Mouse (Mus musculus): ENCODE results near the gene Vwf. TPM values are rescaled to one million over a fixed set of nuclear protein-coding genes. Genes with fewer than 3 reads are reported as not detected.

The Vwf gene
- total and polyA plus RNA-seq, 2 experiments from 2014 or later: 17.2 to 29.5 TPM

DNA sequence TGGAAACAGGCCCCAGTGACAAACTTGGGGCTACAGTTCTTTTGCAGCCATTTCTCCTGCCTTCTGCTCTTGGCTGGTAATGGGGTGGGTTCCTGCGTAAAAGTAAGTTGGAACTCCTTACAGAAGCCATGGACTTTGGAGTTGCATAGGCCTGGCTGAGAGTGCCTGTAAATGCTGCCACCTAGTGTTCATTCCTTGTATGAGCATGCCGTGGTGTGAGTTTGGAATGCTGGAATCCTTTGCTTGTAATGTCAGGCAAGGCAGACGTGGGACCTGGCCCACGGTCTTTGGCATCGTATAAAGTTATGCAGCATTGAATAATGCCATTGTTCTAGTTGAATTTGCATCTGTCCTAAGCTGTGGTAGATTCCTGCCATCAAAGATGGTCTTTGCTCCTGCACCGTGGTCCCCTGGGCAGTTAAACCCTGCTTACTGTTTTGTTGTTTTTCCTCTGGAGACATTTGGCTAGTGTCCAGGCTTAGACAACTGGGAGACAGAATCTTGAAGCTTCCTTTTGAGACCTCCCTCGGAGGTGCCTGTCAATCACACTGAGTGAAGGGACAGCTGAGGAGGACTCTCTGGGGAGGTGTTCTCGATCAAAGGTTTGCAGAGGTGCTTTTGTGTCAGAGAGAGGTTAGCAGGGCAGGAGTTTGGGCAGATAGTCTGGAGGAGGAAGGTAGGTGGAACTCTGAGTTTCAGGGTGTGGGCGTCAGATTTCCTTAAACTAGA lies 58.1 kb downstream of the Vwf start:
- peak; percentile 33 for ATAC-seq

DNA sequence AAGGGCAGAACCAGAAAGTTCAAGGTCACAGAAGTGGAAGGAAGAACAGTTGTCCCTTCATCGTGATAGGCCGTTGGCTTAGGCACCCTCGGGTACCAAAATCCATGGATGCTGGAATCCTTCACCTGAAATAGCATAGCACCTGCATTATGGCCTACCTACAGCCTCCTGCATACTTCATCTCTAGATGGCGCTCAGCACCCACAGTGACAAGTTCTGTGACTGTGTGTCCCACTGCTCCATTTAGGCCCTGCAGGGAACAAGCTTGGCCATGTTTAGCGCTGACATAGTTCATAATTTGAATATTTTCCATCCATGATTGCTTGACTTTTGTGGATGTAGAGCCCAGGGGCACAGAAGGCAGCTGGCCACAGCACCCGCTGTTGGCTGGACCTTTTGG lies 62.5 kb downstream of the Vwf start:
- no peak for DNase-seq (ENCODE audit: low spot score)
- Histone ChIP-seq H3K27ac (no peak overlapping the region), H3K4me3 (ENCODE audit: low read length) (no peak overlapping the region), H3K4me2 (ENCODE audit: low read depth, low read length) (no peak overlapping the region), H3K36me3 (ENCODE audit: insufficient read depth, low read length) (no peaks in the 10 kb centered on the region), H3K9ac (replicated peaks; ENCODE audit: low read length) (no peak overlapping the region), H3K4me1 (ENCODE audit: insufficient read depth, low read length) (no peaks in the 10 kb centered on the region), H3K27me3 (ENCODE audit: insufficient read depth, low read length) (no peaks in the 10 kb centered on the region), H3K9me3 (ENCODE audit: low read length) (no peaks in the 10 kb centered on the region)
- 71% methylated on average over 6 of the region's 6 CpGs for WGBS
- ATAC-seq: no peak
- 0 out of 2 replicates have a peak, but pooled peaks have one; percentile 9 for TF ChIP-seq CTCF (IDR thresholded peaks at IDR 0.05; ENCODE audit: low read depth)

More for the DNA sequence above, 58.1 kb downstream of the Vwf start:
- WGBS: 19% methylated on average over 9 of the region's 9 CpGs
- TF ChIP-seq CTCF (IDR thresholded peaks at IDR 0.05; ENCODE audit: low read depth): peak; percentile 98
- no peaks in the 10 kb centered on the region for H3K9me3 ChIP-seq (ENCODE audit: low read length)
- H3K27ac ChIP-seq: no peak overlapping the region
- no peak overlapping the region for H3K9ac ChIP-seq (replicated peaks; ENCODE audit: low read length)
- no peaks in the 10 kb centered on the region for H3K36me3 ChIP-seq (ENCODE audit: insufficient read depth, low read length)
- peak; percentile 89 for DNase-seq (ENCODE audit: low spot score)
- no peaks in the 10 kb centered on the region for H3K27me3 ChIP-seq (ENCODE audit: insufficient read depth, low read length)
- H3K4me1 ChIP-seq (ENCODE audit: insufficient read depth, low read length): no peaks in the 10 kb centered on the region
- H3K4me3 ChIP-seq (ENCODE audit: low read length): no peak overlapping the region
- H3K4me2 ChIP-seq (ENCODE audit: low read depth, low read length): no peak overlapping the region

DNA sequence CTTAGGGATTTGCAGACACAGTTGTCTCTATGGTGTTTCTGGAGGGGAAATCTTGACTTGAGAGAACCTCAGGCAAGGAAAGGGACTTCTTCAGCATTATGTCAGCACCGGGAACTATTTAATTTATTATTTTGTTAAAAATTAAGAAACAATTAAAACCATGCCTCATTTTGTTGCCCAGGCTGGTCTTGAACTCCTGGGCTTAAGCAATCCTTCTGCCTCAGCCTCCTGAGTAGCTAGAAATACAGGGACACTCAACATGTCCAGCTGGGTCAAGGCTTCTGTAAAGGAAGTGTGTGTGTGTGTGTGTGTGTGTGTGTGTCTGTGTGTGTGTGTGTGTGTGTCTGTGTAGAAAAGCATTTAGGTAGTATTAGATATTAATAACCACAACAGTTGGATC lies 71.3 kb downstream of the Vwf start:
- DNase-seq (ENCODE audit: low spot score): no peak
- Histone ChIP-seq H3K36me3 (ENCODE audit: insufficient read depth, low read length) (no peaks in the 10 kb centered on the region), H3K4me2 (ENCODE audit: low read depth, low read length) (no peak overlapping the region), H3K27ac (no peak overlapping the region), H3K9me3 (ENCODE audit: low read length) (no peaks in the 10 kb centered on the region), H3K4me3 (ENCODE audit: low read length) (no peak overlapping the region), H3K4me1 (ENCODE audit: insufficient read depth, low read length) (no peaks in the 10 kb centered on the region), H3K27me3 (ENCODE audit: insufficient read depth, low read length) (no peaks in the 10 kb centered on the region), H3K9ac (replicated peaks; ENCODE audit: low read length) (no peak overlapping the region)
- WGBS: 94% methylated on average over 1 of the region's 1 CpGs
- no peak for ATAC-seq
- TF ChIP-seq CTCF (IDR thresholded peaks at IDR 0.05; ENCODE audit: low read depth): no peak

DNA sequence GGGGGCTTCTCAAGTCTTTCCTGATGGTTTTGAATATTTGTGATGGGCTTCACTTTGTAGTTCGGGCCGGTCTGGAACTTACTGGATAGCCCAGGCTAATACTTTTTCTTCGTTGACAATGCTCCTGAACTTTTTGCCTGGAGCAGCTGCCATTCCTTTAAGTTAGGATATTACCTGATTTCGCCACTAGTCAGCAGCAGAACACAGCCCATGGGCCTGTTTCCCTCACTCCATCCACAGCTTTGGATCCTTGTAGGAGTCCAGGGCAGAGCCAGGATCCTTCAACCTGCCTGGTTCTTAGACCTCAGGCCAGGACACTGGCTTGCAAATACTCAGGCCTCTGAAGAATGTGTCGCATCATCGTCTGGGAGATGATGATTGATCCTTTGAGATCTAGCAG lies 74.2 kb downstream of the Vwf start:
- DNase-seq (ENCODE audit: low spot score) (peak; percentile 80), ATAC-seq (peak; percentile 79)
- WGBS: 47% methylated on average over 6 of the region's 6 CpGs
- Histone ChIP-seq H3K9me3 (ENCODE audit: low read length) (no peaks in the 10 kb centered on the region), H3K27ac (no peak overlapping the region), H3K36me3 (ENCODE audit: insufficient read depth, low read length) (no peaks in the 10 kb centered on the region), H3K27me3 (ENCODE audit: insufficient read depth, low read length) (no peaks in the 10 kb centered on the region), H3K4me3 (ENCODE audit: low read length) (no peak overlapping the region), H3K4me1 (ENCODE audit: insufficient read depth, low read length) (no peaks in the 10 kb centered on the region), H3K9ac (replicated peaks; ENCODE audit: low read length) (no peak overlapping the region), H3K4me2 (ENCODE audit: low read depth, low read length) (no peak overlapping the region)
- TF ChIP-seq CTCF (IDR thresholded peaks at IDR 0.05; ENCODE audit: low read depth): peak; percentile 94

DNA sequence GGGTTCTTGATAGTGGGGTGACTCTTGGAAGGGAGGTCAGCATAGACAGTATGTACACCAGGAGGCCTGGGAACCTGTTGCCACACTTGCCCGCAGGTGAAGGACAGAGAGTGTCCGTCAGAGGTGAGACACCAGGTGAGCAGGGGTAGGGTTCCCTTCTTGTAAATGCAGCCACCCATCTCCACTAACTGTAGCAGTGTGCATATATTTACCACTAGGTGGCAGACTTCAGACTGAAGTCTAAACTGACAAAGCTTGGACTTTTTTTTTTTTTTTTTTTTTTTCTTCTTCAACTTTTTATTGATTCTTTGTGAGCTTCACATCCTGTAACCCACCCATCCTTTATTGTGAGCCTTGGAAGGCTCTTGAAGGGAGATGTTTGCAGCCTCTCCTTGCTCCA lies 75.9 kb downstream of the Vwf start:
- WGBS: 79% methylated on average over 2 of the region's 2 CpGs
- no peaks in the 10 kb centered on the region for H3K27me3 ChIP-seq (ENCODE audit: insufficient read depth, low read length)
- no peaks in the 10 kb centered on the region for H3K9me3 ChIP-seq (ENCODE audit: low read length)
- H3K4me2 ChIP-seq (ENCODE audit: low read depth, low read length): no peak overlapping the region
- H3K9ac ChIP-seq (replicated peaks; ENCODE audit: low read length): no peak overlapping the region
- peak; percentile 78 for DNase-seq (ENCODE audit: low spot score)
- H3K4me1 ChIP-seq (ENCODE audit: insufficient read depth, low read length): no peaks in the 10 kb centered on the region
- no peak for ATAC-seq
- H3K36me3 ChIP-seq (ENCODE audit: insufficient read depth, low read length): no peaks in the 10 kb centered on the region
- H3K4me3 ChIP-seq (ENCODE audit: low read length): no peak overlapping the region
- no peak overlapping the region for H3K27ac ChIP-seq
- TF ChIP-seq CTCF (IDR thresholded peaks at IDR 0.05; ENCODE audit: low read depth): peak; percentile 73

DNA sequence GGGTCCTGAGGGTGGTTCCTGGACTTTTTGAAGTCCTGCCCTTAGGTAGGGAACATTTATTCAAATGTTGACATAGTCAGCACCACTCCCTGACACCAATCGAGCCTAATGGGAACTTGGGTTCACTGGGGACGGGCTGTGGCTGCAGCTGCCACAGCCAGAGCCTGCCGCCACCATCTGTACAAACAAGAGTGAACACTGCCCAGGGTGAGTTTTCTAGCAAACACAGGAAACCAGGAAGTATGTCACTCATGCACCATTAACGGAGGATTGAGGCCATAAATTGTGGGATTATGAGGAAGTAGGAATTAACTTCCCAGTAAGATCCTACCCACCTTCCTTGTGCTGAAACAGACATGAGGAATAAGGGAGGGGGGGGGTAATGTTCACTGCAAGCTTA lies 93.9 kb downstream of the Vwf start:
- no peak overlapping the region for H3K27ac ChIP-seq
- H3K4me3 ChIP-seq (ENCODE audit: low read length): no peak overlapping the region
- no peaks in the 10 kb centered on the region for H3K27me3 ChIP-seq (ENCODE audit: insufficient read depth, low read length)
- no peak overlapping the region for H3K4me2 ChIP-seq (ENCODE audit: low read depth, low read length)
- ATAC-seq (no peak), DNase-seq (ENCODE audit: low spot score) (no peak)
- no peaks in the 10 kb centered on the region for H3K4me1 ChIP-seq (ENCODE audit: insufficient read depth, low read length)
- no peak for TF ChIP-seq CTCF (IDR thresholded peaks at IDR 0.05; ENCODE audit: low read depth)
- 82% methylated on average over 4 of the region's 4 CpGs for WGBS
- no peaks in the 10 kb centered on the region for H3K9me3 ChIP-seq (ENCODE audit: low read length)
- H3K36me3 ChIP-seq (ENCODE audit: insufficient read depth, low read length): no peaks in the 10 kb centered on the region
- no peak overlapping the region for H3K9ac ChIP-seq (replicated peaks; ENCODE audit: low read length)

DNA sequence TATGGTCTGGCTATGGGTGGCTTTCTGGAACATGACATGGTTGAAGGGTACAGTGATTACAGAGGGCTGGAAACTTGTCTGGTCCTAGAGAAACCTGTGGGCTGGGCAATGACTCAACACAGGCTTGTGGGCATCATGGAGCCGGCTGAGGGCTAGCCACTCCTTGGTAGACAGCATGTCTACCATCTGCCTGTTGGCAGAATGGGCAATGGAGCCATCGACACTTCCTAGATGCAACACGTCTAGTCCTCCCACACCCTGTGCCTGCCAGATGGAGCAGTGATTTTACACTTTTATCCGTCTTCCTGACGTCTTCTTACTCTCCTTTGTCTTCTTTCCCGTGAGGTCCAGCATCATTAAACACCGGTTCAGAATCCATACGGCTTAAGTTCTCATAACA lies 94.6 kb downstream of the Vwf start:
- Histone ChIP-seq H3K27ac (no peak overlapping the region), H3K9me3 (ENCODE audit: low read length) (no peaks in the 10 kb centered on the region), H3K27me3 (ENCODE audit: insufficient read depth, low read length) (no peaks in the 10 kb centered on the region), H3K4me1 (ENCODE audit: insufficient read depth, low read length) (no peaks in the 10 kb centered on the region), H3K4me2 (ENCODE audit: low read depth, low read length) (no peak overlapping the region), H3K36me3 (ENCODE audit: insufficient read depth, low read length) (no peaks in the 10 kb centered on the region), H3K9ac (replicated peaks; ENCODE audit: low read length) (no peak overlapping the region), H3K4me3 (ENCODE audit: low read length) (no peak overlapping the region)
- no peak for TF ChIP-seq CTCF (IDR thresholded peaks at IDR 0.05; ENCODE audit: low read depth)
- ATAC-seq (no peak), DNase-seq (ENCODE audit: low spot score) (no peak)
- 70% methylated on average over 8 of the region's 8 CpGs for WGBS

Measured in hindbrain, postnatal 0 days (tissue).